Mouse (Mus musculus): Measurements from ENCODE around the gene Nt5dc2. TPM values are rescaled to one million over a fixed set of nuclear protein-coding genes. Genes with fewer than 3 reads are reported as not detected.

Nt5dc2 gene
- polyA plus RNA-seq, 1 experiment = 141 TPM

- no peaks in the 10 kb centered on the region for H3K27me3 ChIP-seq (ENCODE audit: control insufficient read depth, insufficient read depth, low read length, poor library complexity, severe bottlenecking)
- H3K4me3 ChIP-seq (ENCODE audit: low read depth, low read length) = no peak overlapping the region
- TF ChIP-seq CTCF (IDR thresholded peaks at IDR 0.05; ENCODE audit: low read depth, low read length) = no peak
- no peak for TF ChIP-seq POLR2A (IDR thresholded peaks at IDR 0.05; ENCODE audit: insufficient read depth, low read length)
- no peak for TF ChIP-seq EP300 (IDR thresholded peaks at IDR 0.05; ENCODE audit: insufficient read depth, low read depth, low read length)
- no peak overlapping the region for H3K27ac ChIP-seq (ENCODE audit: insufficient read depth, low read length)
- peaks cover 6% of the 10 kb centered on the region; the same call in 1 of the 2 replicates for H3K36me3 ChIP-seq (ENCODE audit: control insufficient read depth, insufficient read depth, low read length, poor library complexity, severe bottlenecking)
- H3K4me1 ChIP-seq (ENCODE audit: control insufficient read depth, insufficient read depth, low read length) = peaks cover 7% of the 10 kb centered on the region
- no peak overlapping the region for H3K9ac ChIP-seq (ENCODE audit: low read depth, poor library complexity, severe bottlenecking)
- H3K9me3 ChIP-seq (replicated peaks; ENCODE audit: control insufficient read depth, insufficient read depth, low read length, poor library complexity, severe bottlenecking) = no peaks in the 10 kb centered on the region
Measured at GRCm38 (mm10) chr14:31141011-31141410, 10.2 kb downstream of the Nt5dc2 start.

GRCm38 (mm10) chr14:31145694-31146093 is 14.8 kb downstream of the Nt5dc2 start:
- no peak for TF ChIP-seq EP300 (IDR thresholded peaks at IDR 0.05; ENCODE audit: insufficient read depth, low read depth, low read length)
- TF ChIP-seq CTCF (IDR thresholded peaks at IDR 0.05; ENCODE audit: low read depth, low read length) = no peak
- TF ChIP-seq POLR2A (IDR thresholded peaks at IDR 0.05; ENCODE audit: insufficient read depth, low read length) = no peak
- Histone ChIP-seq H3K27me3 (ENCODE audit: control insufficient read depth, insufficient read depth, low read length, poor library complexity, severe bottlenecking) (no peaks in the 10 kb centered on the region), H3K9ac (ENCODE audit: low read depth, poor library complexity, severe bottlenecking) (no peak overlapping the region), H3K36me3 (ENCODE audit: control insufficient read depth, insufficient read depth, low read length, poor library complexity, severe bottlenecking) (no peaks in the 10 kb centered on the region), H3K4me1 (ENCODE audit: control insufficient read depth, insufficient read depth, low read length) (no peaks in the 10 kb centered on the region), H3K4me3 (ENCODE audit: low read depth, low read length) (no peak overlapping the region), H3K27ac (ENCODE audit: insufficient read depth, low read length) (no peak overlapping the region), H3K9me3 (replicated peaks; ENCODE audit: control insufficient read depth, insufficient read depth, low read length, poor library complexity, severe bottlenecking) (no peaks in the 10 kb centered on the region)

- H3K36me3 ChIP-seq (ENCODE audit: control insufficient read depth, insufficient read depth, low read length, poor library complexity, severe bottlenecking) = no peaks in the 10 kb centered on the region
- H3K27ac ChIP-seq (ENCODE audit: insufficient read depth, low read length) = no peak overlapping the region
- no peaks in the 10 kb centered on the region for H3K9me3 ChIP-seq (replicated peaks; ENCODE audit: control insufficient read depth, insufficient read depth, low read length, poor library complexity, severe bottlenecking)
- H3K4me1 ChIP-seq (ENCODE audit: control insufficient read depth, insufficient read depth, low read length) = no peaks in the 10 kb centered on the region
- no peaks in the 10 kb centered on the region for H3K27me3 ChIP-seq (ENCODE audit: control insufficient read depth, insufficient read depth, low read length, poor library complexity, severe bottlenecking)
- no peak for TF ChIP-seq POLR2A (IDR thresholded peaks at IDR 0.05; ENCODE audit: insufficient read depth, low read length)
- TF ChIP-seq CTCF (IDR thresholded peaks at IDR 0.05; ENCODE audit: low read depth, low read length) = no peak
- no peak for TF ChIP-seq EP300 (IDR thresholded peaks at IDR 0.05; ENCODE audit: insufficient read depth, low read depth, low read length)
- H3K4me3 ChIP-seq (ENCODE audit: low read depth, low read length) = no peak overlapping the region
- no peak overlapping the region for H3K9ac ChIP-seq (ENCODE audit: low read depth, poor library complexity, severe bottlenecking)
Measured at GRCm38 (mm10) chr14:31160196-31161150, 29.6 kb downstream of the Nt5dc2 start.

- Histone ChIP-seq H3K9ac (ENCODE audit: low read depth, poor library complexity, severe bottlenecking) (no peak overlapping the region), H3K9me3 (replicated peaks; ENCODE audit: control insufficient read depth, insufficient read depth, low read length, poor library complexity, severe bottlenecking) (no peaks in the 10 kb centered on the region), H3K36me3 (ENCODE audit: control insufficient read depth, insufficient read depth, low read length, poor library complexity, severe bottlenecking) (no peaks in the 10 kb centered on the region), H3K4me3 (ENCODE audit: low read depth, low read length) (no peak overlapping the region), H3K4me1 (ENCODE audit: control insufficient read depth, insufficient read depth, low read length) (no peaks in the 10 kb centered on the region), H3K27ac (ENCODE audit: insufficient read depth, low read length) (no peak overlapping the region), H3K27me3 (ENCODE audit: control insufficient read depth, insufficient read depth, low read length, poor library complexity, severe bottlenecking) (no peaks in the 10 kb centered on the region)
- TF ChIP-seq CTCF (IDR thresholded peaks at IDR 0.05; ENCODE audit: low read depth, low read length) (no peak), POLR2A (IDR thresholded peaks at IDR 0.05; ENCODE audit: insufficient read depth, low read length) (no peak), EP300 (IDR thresholded peaks at IDR 0.05; ENCODE audit: insufficient read depth, low read depth, low read length) (no peak)
Measured at GRCm38 (mm10) chr14:31161191-31161590, 30.3 kb downstream of the Nt5dc2 start.

- TF ChIP-seq EP300 (IDR thresholded peaks at IDR 0.05; ENCODE audit: insufficient read depth, low read depth, low read length) (no peak), POLR2A (IDR thresholded peaks at IDR 0.05; ENCODE audit: insufficient read depth, low read length) (no peak), CTCF (IDR thresholded peaks at IDR 0.05; ENCODE audit: low read depth, low read length) (no peak)
- H3K9me3 ChIP-seq (replicated peaks; ENCODE audit: control insufficient read depth, insufficient read depth, low read length, poor library complexity, severe bottlenecking) = no peaks in the 10 kb centered on the region
- no peak overlapping the region for H3K4me3 ChIP-seq (ENCODE audit: low read depth, low read length)
- no peaks in the 10 kb centered on the region for H3K27me3 ChIP-seq (ENCODE audit: control insufficient read depth, insufficient read depth, low read length, poor library complexity, severe bottlenecking)
- no peak overlapping the region for H3K9ac ChIP-seq (ENCODE audit: low read depth, poor library complexity, severe bottlenecking)
- H3K36me3 ChIP-seq (ENCODE audit: control insufficient read depth, insufficient read depth, low read length, poor library complexity, severe bottlenecking) = no peaks in the 10 kb centered on the region
- H3K27ac ChIP-seq (ENCODE audit: insufficient read depth, low read length) = no peak overlapping the region
- no peaks in the 10 kb centered on the region for H3K4me1 ChIP-seq (ENCODE audit: control insufficient read depth, insufficient read depth, low read length)
Measured at GRCm38 (mm10) chr14:31161638-31162037, 30.8 kb downstream of the Nt5dc2 start.

GRCm38 (mm10) chr14:31164067-31164466 is 33.2 kb downstream of the Nt5dc2 start:
- no peak for TF ChIP-seq CTCF (IDR thresholded peaks at IDR 0.05; ENCODE audit: low read depth, low read length)
- TF ChIP-seq EP300 (IDR thresholded peaks at IDR 0.05; ENCODE audit: insufficient read depth, low read depth, low read length) = no peak
- no peak for TF ChIP-seq POLR2A (IDR thresholded peaks at IDR 0.05; ENCODE audit: insufficient read depth, low read length)

More at GRCm38 (mm10) chr14:31164067-31164466, 33.2 kb downstream of the Nt5dc2 start:
- Histone ChIP-seq H3K9ac (ENCODE audit: low read depth, poor library complexity, severe bottlenecking) (no peak overlapping the region), H3K4me1 (ENCODE audit: control insufficient read depth, insufficient read depth, low read length) (no peaks in the 10 kb centered on the region), H3K9me3 (replicated peaks; ENCODE audit: control insufficient read depth, insufficient read depth, low read length, poor library complexity, severe bottlenecking) (no peaks in the 10 kb centered on the region), H3K27me3 (ENCODE audit: control insufficient read depth, insufficient read depth, low read length, poor library complexity, severe bottlenecking) (no peaks in the 10 kb centered on the region), H3K4me3 (ENCODE audit: low read depth, low read length) (no peak overlapping the region), H3K27ac (ENCODE audit: insufficient read depth, low read length) (no peak overlapping the region), H3K36me3 (ENCODE audit: control insufficient read depth, insufficient read depth, low read length, poor library complexity, severe bottlenecking) (no peaks in the 10 kb centered on the region)
